Mouse (Mus musculus) kidney, postnatal 0 days (tissue): ENCODE measurements around the gene Sbk2. TPM values are rescaled to one million over a fixed set of nuclear protein-coding genes. Genes with fewer than 3 reads are reported as not detected.

Experiments
- ATAC-seq: fragments of 200-750 bp; cut with Nextera tagmentation; replicated peaks from 2 replicates; pipeline ENCODE4 v1.8.0; 2017; ENCODE audit warnings: low read depth, moderate number of reproducible peaks, moderate TSS enrichment, moderate library complexity; ENCODE audit not compliant: low FRiP score
- DNase-seq: peaks from one replicate; pipeline ENCODE4 v3.0.0-alpha.2; 2016; ENCODE audit warnings: low spot score
- H3K27ac ChIP-seq: fragments of 300-500 bp; sonication (generic); 2 replicates; pipeline ENCODE4 v1.5.1; 2014; ENCODE audit warnings: mild to moderate bottlenecking
- H3K27me3 ChIP-seq: fragments of 300-500 bp; sonication (generic); 2 replicates; pipeline ENCODE4 v1.6.1; 2014; ENCODE audit warnings: low read length, mixed read lengths; ENCODE audit not compliant: insufficient read depth
- H3K36me3 ChIP-seq: fragments of 300-500 bp; sonication (generic); 2 replicates; pipeline ENCODE4 v1.6.1; 2014; ENCODE audit warnings: low read length, mixed read lengths; ENCODE audit not compliant: insufficient read depth
- H3K4me1 ChIP-seq: fragments of 300-500 bp; sonication (generic); replicated peaks from 2 replicates; pipeline ENCODE4 v1.6.1; 2014; ENCODE audit warnings: antibody characterized with exemption, low read length, mixed read lengths; ENCODE audit not compliant: insufficient read depth
- H3K4me2 ChIP-seq: fragments of 300-500 bp; sonication (generic); 2 replicates; pipeline ENCODE4 v1.6.1; 2014; ENCODE audit warnings: mild to moderate bottlenecking, low read length, moderate library complexity, mixed read lengths
- H3K4me3 ChIP-seq: fragments of 300-500 bp; sonication (generic); replicated peaks from 2 replicates; pipeline ENCODE4 v1.5.1; 2014; ENCODE audit warnings: low read depth, low read length
- H3K9ac ChIP-seq: fragments of 300-500 bp; sonication (generic); 2 replicates; pipeline ENCODE4 v1.6.1; 2014; ENCODE audit warnings: low read depth, low read length
- H3K9me3 ChIP-seq: fragments of 300-500 bp; sonication (generic); replicated peaks from 2 replicates; pipeline ENCODE4 v1.6.1; 2016; ENCODE audit warnings: low read length, inconsistent platforms, mixed read lengths
- CTCF ChIP-seq: IDR thresholded peaks from 2 replicates; pipeline ENCODE4 v1.5.1; 2016; ENCODE audit warnings: antibody characterized with exemption, low read depth, mild to moderate bottlenecking, moderate library complexity
- WGBS: fragments of 180-500 bp; shearing (Covaris S2); extraction: QIAGEN DNeasy Blood & Tissue Kit; methylation state at CpG from one replicate; pipeline ENCODE4 v1.1.7; 2014; 5-methylcytosine and 5-hydroxymethylcytosine counted together
- polyA plus RNA-seq: library from polyadenylated mRNA; unstranded; fragments of >200 nt; fragmentation: Nextera tagmentation; extraction: Ambion mirVana; gene quantifications from 2 replicates; pipeline ENCODE4 v1.2.1, GENCODE M21; 2015

The Sbk2 gene
- polyA plus RNA-seq, 1 experiment from 2014 or later, result 0.12 TPM

DNA sequence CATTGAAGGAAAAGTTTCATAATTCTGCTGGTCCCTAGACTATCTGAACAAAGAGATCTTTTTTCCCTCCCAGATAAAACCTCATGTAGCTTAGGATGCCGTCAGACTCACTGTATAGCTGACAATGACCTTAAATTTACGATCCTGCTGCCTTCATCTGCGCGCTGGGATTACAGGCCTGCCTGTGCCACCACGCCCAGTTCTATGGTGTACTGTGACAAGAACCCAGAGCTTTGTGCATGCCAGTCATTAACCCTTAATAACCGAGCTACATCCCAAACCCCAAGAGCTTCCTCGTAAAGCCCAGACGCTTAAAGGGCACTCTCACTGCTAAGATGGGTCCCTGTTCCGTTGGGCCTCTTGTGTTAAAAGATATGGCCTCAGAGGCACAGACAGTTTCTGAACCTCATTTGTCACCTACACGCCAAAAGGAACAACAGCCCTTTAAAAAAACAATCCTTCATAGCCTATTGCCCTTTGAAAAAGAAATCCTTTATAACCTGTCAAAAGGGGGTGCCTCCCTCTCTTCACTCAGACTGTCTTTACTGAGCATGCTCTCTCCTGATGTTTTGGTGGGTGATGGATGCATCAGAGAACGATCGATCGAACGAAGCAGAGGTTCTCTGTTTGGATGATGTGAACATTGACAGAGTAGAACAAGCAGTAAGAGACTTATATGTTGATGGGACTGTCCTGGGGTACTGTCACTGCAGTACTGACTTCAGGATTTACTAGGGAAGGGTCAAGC is 48.4 kb downstream of the Sbk2 start:
- ATAC-seq, result peak; percentile 30; the same call in 1 of the 2 replicates
- Histone ChIP-seq H3K27ac (peak overlapping the region; percentile 97), H3K4me1 (peaks cover 8% of the 10 kb centered on the region; the same call in 1 of the 2 replicates), H3K36me3 (peaks cover 31% of the 10 kb centered on the region), H3K27me3 (no peaks in the 10 kb centered on the region), H3K9me3 (no peaks in the 10 kb centered on the region), H3K4me2 (peak overlapping the region; percentile 79), H3K9ac (peak overlapping the region; percentile 88), H3K4me3 (peak overlapping the region; percentile 79)
- DNase-seq, result peak; percentile 84
- TF ChIP-seq CTCF, result no peak
- 6% methylated on average over 14 of the region's 14 CpGs for WGBS

- peaks cover 8% of the 10 kb centered on the region; the same call in 1 of the 2 replicates for H3K4me1 ChIP-seq
- DNase-seq, result peak; percentile 97
- peak within 1 kb of the TSS; percentile 79 for H3K4me3 ChIP-seq
- peak within 1 kb of the TSS; percentile 79 for H3K4me2 ChIP-seq
- no peak for TF ChIP-seq CTCF
- H3K9ac ChIP-seq, result peak within 1 kb of the TSS; percentile 88
- peak; percentile 85 for ATAC-seq
- WGBS, result under 1% methylated on average over 48 of the region's 56 CpGs
- peak within 1 kb of the TSS; percentile 97 for H3K27ac ChIP-seq
- H3K36me3 ChIP-seq, result peaks cover 25% of the 10 kb centered on the region
- H3K27me3 ChIP-seq, result no peaks in the 10 kb centered on the region
- H3K9me3 ChIP-seq, result no peaks in the 10 kb centered on the region
Measured at GRCm38 (mm10) chr7:4915007-4915665, 49.1 kb downstream of the Sbk2 start, which contains the start of gene Zfp628. TSS of gene Zfp628 (plus strand) at chr7:4915217.

DNA sequence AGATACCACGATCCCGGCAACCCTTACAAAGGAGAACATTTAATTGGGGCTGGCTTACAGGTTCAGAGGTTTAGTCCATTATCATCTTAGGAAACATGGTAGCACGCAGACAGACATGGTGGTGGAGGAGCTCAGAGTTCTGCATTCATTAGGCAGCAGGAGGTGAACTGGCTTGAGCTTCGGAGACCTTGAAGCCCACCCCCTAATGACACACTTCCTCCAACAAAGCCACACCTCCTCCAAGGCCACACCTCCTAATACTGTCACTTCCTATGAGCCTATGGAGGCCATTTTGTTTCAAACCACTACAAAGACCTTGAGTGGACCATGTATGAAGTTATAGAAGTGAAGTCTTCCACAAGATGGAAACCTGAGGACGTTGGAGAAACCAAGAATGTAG is 52.0 kb downstream of the Sbk2 start:
- Histone ChIP-seq H3K27ac (no peak overlapping the region), H3K4me1 (peaks cover 8% of the 10 kb centered on the region; the same call in 1 of the 2 replicates), H3K27me3 (no peaks in the 10 kb centered on the region), H3K9me3 (no peaks in the 10 kb centered on the region), H3K36me3 (no peaks in the 10 kb centered on the region), H3K4me3 (no peak overlapping the region), H3K4me2 (no peak overlapping the region), H3K9ac (no peak overlapping the region)
- ATAC-seq (no peak), DNase-seq (peak; percentile 24)
- WGBS, result 75% methylated on average over 5 of the region's 5 CpGs
- TF ChIP-seq CTCF, result no peak

- peak; percentile 66 for TF ChIP-seq CTCF
- 29% methylated on average over 9 of the region's 9 CpGs for WGBS
Measured at GRCm38 (mm10) chr7:4911561-4911960, 52.6 kb downstream of the Sbk2 start.

GRCm38 (mm10) chr7:4906466-4906950 is 57.7 kb downstream of the Sbk2 start, which contains the start of gene Gm36210:
TSS of gene Gm36210 (minus strand) at chr7:4906516.
- Histone ChIP-seq H3K27ac (no peak within 1 kb of the TSS), H3K4me1 (no peaks in the 10 kb centered on the region), H3K9me3 (no peaks in the 10 kb centered on the region), H3K4me3 (no peak within 1 kb of the TSS), H3K27me3 (no peaks in the 10 kb centered on the region), H3K9ac (no peak within 1 kb of the TSS), H3K36me3 (no peaks in the 10 kb centered on the region), H3K4me2 (no peak within 1 kb of the TSS)
- ATAC-seq (no peak), DNase-seq (no peak)
- WGBS, result 43% methylated on average over 10 of the region's 10 CpGs
- TF ChIP-seq CTCF, result no peak

More at GRCm38 (mm10) chr7:4911561-4911960, 52.6 kb downstream of the Sbk2 start:
- Histone ChIP-seq H3K4me1 (peaks cover 8% of the 10 kb centered on the region; the same call in 1 of the 2 replicates), H3K9ac (no peak overlapping the region), H3K9me3 (no peaks in the 10 kb centered on the region), H3K4me3 (no peak overlapping the region), H3K27ac (no peak overlapping the region), H3K36me3 (no peaks in the 10 kb centered on the region), H3K4me2 (no peak overlapping the region), H3K27me3 (no peaks in the 10 kb centered on the region)
- no peak for ATAC-seq
- DNase-seq, result peak; percentile 78

GRCm38 (mm10) chr7:4902404-4902803 is 61.8 kb downstream of the Sbk2 start:
- no peak overlapping the region for H3K9ac ChIP-seq
- no peak for DNase-seq
- no peak for ATAC-seq
- H3K4me3 ChIP-seq, result no peak overlapping the region
- TF ChIP-seq CTCF, result no peak
- H3K27me3 ChIP-seq, result no peaks in the 10 kb centered on the region
- no peaks in the 10 kb centered on the region for H3K9me3 ChIP-seq
- no peak overlapping the region for H3K4me2 ChIP-seq
- no peak overlapping the region for H3K27ac ChIP-seq
- WGBS, result 82% methylated on average over 9 of the region's 9 CpGs
- H3K36me3 ChIP-seq, result no peaks in the 10 kb centered on the region
- peaks cover 8% of the 10 kb centered on the region for H3K4me1 ChIP-seq
